Mouse (Mus musculus) megakaryocyte-erythroid progenitor cell, adult 5-6 weeks (primary cell): ENCODE results near the gene Rb1. TPM values are rescaled to one million over a fixed set of nuclear protein-coding genes. Genes with fewer than 3 reads are reported as not detected.

Source experiments
- ATAC-seq: replicated peaks from 2 replicates; pipeline ENCODE4 v1.8.0; 2016; ENCODE audit warnings: mild to moderate bottlenecking, inconsistent platforms; ENCODE audit not compliant: severe bottlenecking, poor library complexity, low FRiP score, low TSS enrichment
- total RNA-seq, 2 experiments: library from RNA; stranded (forward) in 1 of 2; stranded (reverse) in 1 of 2; fragments of 200-1000, 215-1000 nt in 1 of 2; fragments of >200 nt in 1 of 2; fragmentation: Nextera tagmentation in 1 of 2; gene quantifications; 2 replicates each; pipeline ENCODE4 v1.2.3; 2014 to 2017

Rb1 gene
- total RNA-seq (2014; fragmentation: Nextera tagmentation) (48.3 and 62.1 TPM in 2 replicates), total RNA-seq (2017) (28.6 and 29.6 TPM in 2 replicates)

DNA sequence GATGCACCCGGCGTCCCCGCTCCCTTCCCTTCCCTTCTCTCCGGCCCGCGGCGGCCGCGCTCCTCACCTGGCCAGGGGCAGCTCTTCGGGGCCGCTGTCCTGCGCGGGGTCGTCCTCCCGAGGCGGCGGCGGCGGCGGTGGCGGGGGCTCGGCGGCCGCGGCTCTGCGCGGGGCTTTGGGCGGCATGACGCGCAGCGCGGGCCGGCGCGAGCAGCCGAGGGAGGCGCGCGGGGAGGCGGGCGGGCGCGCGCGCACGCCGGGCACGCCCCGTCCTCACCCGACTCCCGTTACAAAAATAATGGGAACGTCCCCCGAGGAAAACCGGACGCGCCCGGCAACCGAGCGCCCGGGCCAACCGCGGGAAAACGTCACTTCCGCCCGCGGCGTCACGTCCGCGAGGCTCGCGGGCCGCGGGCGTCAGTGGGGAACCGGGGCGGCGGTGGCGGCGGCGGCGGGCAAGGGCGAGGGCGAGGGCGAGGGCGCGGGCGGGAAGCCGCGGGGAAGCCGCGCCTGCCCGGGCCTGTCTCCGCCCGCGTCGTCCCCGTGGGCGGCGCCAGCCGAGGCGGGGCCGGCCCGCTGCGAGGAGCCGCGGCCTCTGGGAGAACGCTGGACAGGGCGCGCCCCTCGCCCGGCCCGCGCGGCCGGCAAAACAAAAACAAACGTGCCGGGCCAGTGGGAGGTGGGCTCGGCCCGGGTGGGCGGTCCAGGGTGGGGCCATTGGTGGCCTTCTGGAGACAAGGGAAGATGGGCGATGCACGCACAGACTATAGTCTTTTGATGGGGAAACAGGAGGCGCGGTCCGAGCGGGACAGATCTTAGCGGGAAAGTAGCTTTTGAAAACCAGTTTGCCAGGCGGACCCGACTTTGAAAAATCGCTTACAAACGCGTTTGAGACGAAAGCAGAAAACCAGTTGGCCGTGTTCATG lies at the start of gene Rb1:
Gene Rb1, minus strand, starts transcription at position 367 of the 926 bp plus-strand sequence.
- peak; percentile 51 for ATAC-seq

- no peak for ATAC-seq
Measured at GRCm38 (mm10) chr14:73374315-73374890, 48.8 kb upstream of the Rb1 start.

DNA sequence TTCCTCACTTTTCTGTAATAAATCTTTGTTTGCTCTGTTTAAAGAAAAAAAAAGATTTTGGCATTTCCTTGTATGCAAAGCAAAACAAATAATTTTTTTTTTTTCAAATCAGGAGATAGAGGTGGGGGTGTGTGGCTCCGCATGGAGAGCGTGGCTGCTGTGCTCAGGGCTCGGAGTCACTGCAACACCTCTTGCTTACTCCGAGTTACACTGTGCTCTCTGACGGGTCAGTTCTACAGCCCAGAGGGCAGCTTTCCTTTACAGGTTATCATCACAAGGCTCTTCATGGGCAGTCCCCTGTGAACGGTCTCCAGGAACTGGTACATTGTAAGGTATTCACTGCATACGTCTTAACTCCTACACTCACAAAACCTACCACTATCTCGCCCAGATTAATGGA lies 48.0 kb upstream of the Rb1 start:
- no peak for ATAC-seq

DNA sequence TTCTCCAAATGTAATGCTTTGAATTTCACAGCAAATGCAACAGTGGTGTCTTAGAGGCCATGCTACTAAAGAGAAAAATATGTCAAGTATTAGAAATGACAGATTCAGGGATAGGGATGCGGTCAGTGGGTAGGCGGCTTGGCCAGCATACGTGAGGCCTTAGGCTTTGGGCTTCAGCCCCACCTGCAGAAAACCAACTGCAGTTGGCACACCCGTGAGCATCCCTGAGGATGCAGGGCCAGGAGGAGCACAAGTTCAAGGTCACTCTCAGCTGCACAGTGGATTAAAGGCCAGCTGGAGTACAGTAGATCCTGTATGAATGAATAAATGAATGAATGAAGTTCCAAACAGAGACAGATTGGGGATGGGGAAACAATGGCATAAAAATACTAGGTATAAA lies 47.4 kb upstream of the Rb1 start:
- ATAC-seq, result no peak

DNA sequence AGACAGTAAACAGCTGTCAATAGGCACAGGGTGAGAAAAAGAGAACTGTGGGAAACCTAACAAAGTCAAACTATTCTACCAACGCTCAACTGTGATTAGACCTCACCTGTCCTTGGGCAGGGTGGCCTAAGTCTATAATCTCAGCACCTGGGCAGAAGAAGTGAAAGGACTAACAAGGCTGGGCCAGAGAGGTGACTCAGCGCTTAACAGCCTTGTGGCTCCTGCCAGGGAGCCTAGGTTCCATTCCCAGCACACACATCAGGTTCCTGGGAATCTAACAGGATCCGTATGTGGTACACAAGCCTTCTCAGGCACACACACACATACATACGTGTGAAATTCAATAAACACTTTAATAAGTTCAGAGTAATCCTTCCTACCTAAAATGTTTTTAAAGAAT lies 46.0 kb upstream of the Rb1 start:
- no peak for ATAC-seq

- 0 out of 2 replicates have a peak, but pooled peaks have one; percentile 18 for ATAC-seq
Measured at GRCm38 (mm10) chr14:73370695-73371372, 45.2 kb upstream of the Rb1 start.

- peak; percentile 73 for ATAC-seq
Measured at GRCm38 (mm10) chr14:73370078-73370670, 44.6 kb upstream of the Rb1 start.

- no peak for ATAC-seq
Measured at GRCm38 (mm10) chr14:73369634-73370033, 44.0 kb upstream of the Rb1 start.

DNA sequence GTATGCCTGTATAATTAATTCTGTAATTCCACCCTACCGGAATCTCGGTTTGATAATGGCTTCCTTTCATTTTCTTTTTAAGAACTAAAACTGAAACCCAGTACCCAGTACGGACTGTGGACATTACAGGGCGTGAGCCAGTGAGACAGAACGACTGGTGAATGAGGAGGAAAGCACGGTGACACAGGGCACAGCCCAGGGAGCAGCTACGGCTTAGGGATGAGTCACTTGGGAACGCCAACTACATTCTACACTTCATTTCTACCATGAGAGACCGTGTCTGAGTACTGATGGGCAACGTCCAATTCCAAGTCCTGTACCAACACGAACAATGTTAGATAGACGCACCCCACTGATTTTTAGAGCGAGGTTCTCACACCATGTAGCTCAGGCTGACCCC lies 43.3 kb upstream of the Rb1 start:
- no peak for ATAC-seq

DNA sequence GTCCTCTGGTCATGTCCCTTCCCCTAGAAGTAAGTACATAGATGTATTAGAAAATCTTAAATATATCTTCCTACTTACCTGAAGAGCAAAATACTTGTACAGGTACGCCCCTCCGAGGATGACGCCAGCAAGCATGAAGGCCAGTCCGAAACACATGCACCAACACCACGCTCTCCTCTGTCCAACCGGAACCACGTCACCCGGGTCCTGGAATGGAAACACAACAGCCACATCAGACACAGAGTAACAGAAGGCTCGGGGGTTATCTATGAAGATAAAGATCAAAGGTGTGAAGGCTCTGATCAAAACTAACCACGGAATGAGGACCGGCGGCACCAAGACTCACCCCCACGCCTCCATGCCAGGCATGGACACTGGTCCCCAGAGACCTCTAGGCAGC lies 42.6 kb upstream of the Rb1 start:
- no peak for ATAC-seq

GRCm38 (mm10) chr14:73366278-73366677 lies 40.7 kb upstream of the Rb1 start:
- ATAC-seq, result no peak

- ATAC-seq, result no peak
Measured at GRCm38 (mm10) chr14:73363782-73364181, 38.2 kb upstream of the Rb1 start.

- no peak for ATAC-seq
Measured at GRCm38 (mm10) chr14:73354700-73355099, 29.1 kb upstream of the Rb1 start.

GRCm38 (mm10) chr14:73351118-73351517 lies 25.5 kb upstream of the Rb1 start:
- ATAC-seq, result no peak

DNA sequence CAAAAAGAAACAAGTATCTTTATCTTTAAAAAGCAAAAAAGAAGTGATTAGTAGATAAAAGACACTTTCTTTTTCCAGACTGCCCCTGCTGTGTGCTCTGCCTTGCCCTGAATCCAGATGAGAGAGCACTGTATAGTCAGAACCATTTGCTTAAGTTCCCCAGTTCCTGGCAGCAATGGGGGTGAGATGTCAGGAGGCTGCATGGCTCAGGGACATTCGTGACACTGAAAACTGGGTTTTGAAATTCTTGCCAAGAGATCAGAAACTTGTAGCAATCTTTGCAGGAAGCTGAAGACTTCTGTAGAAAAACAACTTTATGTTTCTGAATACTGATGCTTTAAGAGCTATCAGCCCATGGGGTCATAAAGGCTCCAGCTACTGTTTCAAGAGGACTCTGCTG lies 24.4 kb upstream of the Rb1 start:
- ATAC-seq, result no peak

- no peak for ATAC-seq
Measured at GRCm38 (mm10) chr14:73349061-73349670, 23.5 kb upstream of the Rb1 start.

DNA sequence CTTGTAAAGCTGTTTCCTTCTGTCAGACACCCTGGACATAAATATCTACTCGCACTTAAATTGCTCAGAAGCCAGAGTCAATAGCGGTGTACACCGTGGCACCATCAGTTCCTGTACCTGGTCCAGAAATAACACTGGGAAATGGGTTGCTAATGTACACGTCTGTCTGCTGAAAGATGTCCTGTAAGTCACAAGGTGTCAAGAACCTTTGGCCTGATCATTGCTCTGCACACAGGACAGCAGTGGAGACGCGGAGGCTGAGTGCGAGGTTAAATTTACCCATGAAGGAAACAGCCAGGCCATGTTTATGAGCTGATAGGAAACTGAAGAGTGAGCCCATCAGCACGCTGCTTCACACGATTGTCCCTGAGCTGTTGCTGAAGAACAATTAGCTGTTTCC lies 21.7 kb upstream of the Rb1 start:
- ATAC-seq, result peak; percentile 39; the same call in 1 of the 2 replicates

- 0 out of 2 replicates have a peak, but pooled peaks have one; percentile 54 for ATAC-seq
Measured at GRCm38 (mm10) chr14:73345614-73346013, 20.0 kb upstream of the Rb1 start.

DNA sequence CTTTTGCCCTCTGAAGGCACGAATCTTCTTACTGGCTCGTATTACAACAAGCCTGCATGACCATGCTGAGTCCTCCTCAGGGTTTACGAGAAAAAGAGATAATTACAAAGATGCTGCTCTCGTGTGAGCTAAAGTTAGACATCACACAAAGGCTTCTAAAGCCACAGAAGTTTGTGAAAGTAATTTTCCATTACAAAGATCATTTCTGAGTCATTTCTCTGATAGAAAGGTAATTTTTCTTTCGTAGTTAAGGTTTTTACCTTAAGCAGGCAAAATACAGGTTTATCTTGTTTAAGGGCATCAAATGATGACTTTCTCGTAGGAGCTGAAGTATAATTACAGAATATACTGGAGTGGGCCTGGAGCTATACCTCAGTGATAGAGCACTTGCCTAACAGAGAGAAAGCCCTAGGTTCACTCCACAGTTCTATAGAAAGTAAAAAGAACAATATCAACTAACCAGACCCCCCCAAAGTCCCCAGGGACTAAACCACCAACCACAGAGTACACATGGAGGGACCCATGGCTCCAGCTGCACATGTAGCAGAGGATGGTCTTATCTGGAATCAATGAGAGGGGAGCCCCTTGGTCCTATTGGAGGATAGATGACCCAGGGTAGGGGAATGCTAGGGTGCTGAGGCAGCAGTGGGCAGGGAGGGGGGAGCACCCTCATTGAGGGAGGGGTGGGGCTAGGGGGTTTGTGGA lies 14.6 kb upstream of the Rb1 start:
- no peak for ATAC-seq
